Mouse (Mus musculus): ENCODE measurements at regions not wholly inside any gene's neighbourhood (a gene's known extent, or its start where the extent isn't known, plus 50 kb on each side); places are given as distances from the start of the nearest gene placed in this dataset.
A peak's percentile ranks its signal among the peaks of the same experiment; 100 is the strongest.

GRCm38 (mm10) chr16:66168289-66168688, 353.2 kb downstream of the Vgll3 start:
- Histone ChIP-seq H3K27ac (no peak overlapping the region), H3K27me3 (ENCODE audit: insufficient read depth, low read length) (no peaks in the 10 kb centered on the region), H3K4me3 (replicated peaks; ENCODE audit: low read depth, low read length) (no peak overlapping the region), H3K9me3 (replicated peaks; ENCODE audit: low read length) (no peaks in the 10 kb centered on the region), H3K36me3 (ENCODE audit: insufficient read depth, low read length) (no peaks in the 10 kb centered on the region), H3K9ac (ENCODE audit: low read depth, low read length) (no peak overlapping the region), H3K4me1 (replicated peaks; ENCODE audit: insufficient read depth, low read length) (no peaks in the 10 kb centered on the region), H3K4me2 (ENCODE audit: low read length) (no peak overlapping the region)
- DNase-seq (ENCODE audit: low spot score) (no peak), ATAC-seq (replicated peaks; ENCODE audit: low FRiP score, low read depth) (no peak)
- WGBS, result 71% methylated on average over 2 of the region's 2 CpGs
- no peak for TF ChIP-seq CTCF (IDR thresholded peaks at IDR 0.05; ENCODE audit: low read depth)

DNA sequence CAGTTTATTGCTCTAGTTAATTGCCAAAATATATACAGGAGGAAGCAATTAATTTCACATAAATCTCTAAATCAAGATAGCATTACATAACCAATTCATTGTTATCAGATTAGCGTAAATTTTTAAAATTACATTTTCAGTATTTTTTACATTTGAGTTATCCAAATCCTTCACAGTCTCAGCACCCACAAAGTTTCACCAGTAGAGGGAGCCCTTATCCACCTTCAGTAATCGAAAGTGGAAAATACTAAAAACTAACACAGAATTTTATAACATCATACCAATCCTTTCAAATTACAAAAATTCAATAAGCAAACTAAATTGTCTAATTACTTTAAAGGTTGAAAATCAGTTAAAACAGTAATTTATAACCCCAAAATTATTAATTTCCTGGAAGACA, 375.7 kb downstream of the Vgll3 start:
- no peaks in the 10 kb centered on the region for H3K36me3 ChIP-seq (ENCODE audit: insufficient read depth, low read length)
- no peaks in the 10 kb centered on the region for H3K4me1 ChIP-seq (replicated peaks; ENCODE audit: insufficient read depth, low read length)
- H3K27ac ChIP-seq, result no peak overlapping the region
- no peak overlapping the region for H3K4me2 ChIP-seq (ENCODE audit: low read length)
- WGBS, result 25% methylated on average over 2 of the region's 2 CpGs
- no peaks in the 10 kb centered on the region for H3K9me3 ChIP-seq (replicated peaks; ENCODE audit: low read length)
- H3K4me3 ChIP-seq (replicated peaks; ENCODE audit: low read depth, low read length), result no peak overlapping the region
- peak; percentile 78 for TF ChIP-seq CTCF (IDR thresholded peaks at IDR 0.05; ENCODE audit: low read depth)
- H3K27me3 ChIP-seq (ENCODE audit: insufficient read depth, low read length), result no peaks in the 10 kb centered on the region
- no peak overlapping the region for H3K9ac ChIP-seq (ENCODE audit: low read depth, low read length)
- DNase-seq (ENCODE audit: low spot score) (peak; percentile 59), ATAC-seq (replicated peaks; ENCODE audit: low FRiP score, low read depth) (no peak)

DNA sequence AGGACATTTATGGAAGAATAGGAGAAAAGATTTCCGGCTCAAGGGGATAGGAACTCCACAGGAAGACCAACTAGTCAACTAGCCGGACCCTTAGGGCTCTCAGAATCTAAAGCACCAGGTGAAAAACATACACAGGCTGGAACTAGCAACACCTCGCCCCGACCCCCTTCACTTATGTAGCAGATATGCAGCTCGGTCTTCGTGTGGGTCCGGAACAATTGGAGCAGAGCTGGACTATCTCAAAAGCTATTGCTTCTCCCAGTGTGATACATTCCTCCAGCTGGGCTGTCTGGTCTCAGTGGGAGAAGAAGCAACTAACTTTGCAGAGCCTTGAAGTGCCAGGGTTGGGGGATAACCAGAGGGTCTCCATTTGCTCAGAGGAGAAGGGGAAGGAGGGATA, 386.3 kb downstream of the Vgll3 start:
- DNase-seq (ENCODE audit: low spot score) (no peak), ATAC-seq (replicated peaks; ENCODE audit: low FRiP score, low read depth) (no peak)
- no peak overlapping the region for H3K9ac ChIP-seq (ENCODE audit: low read depth, low read length)
- TF ChIP-seq CTCF (IDR thresholded peaks at IDR 0.05; ENCODE audit: low read depth), result no peak
- 89% methylated on average over 7 of the region's 7 CpGs for WGBS
- no peaks in the 10 kb centered on the region for H3K9me3 ChIP-seq (replicated peaks; ENCODE audit: low read length)
- no peak overlapping the region for H3K27ac ChIP-seq
- no peaks in the 10 kb centered on the region for H3K27me3 ChIP-seq (ENCODE audit: insufficient read depth, low read length)
- no peak overlapping the region for H3K4me2 ChIP-seq (ENCODE audit: low read length)
- no peaks in the 10 kb centered on the region for H3K36me3 ChIP-seq (ENCODE audit: insufficient read depth, low read length)
- H3K4me1 ChIP-seq (replicated peaks; ENCODE audit: insufficient read depth, low read length), result no peaks in the 10 kb centered on the region
- no peak overlapping the region for H3K4me3 ChIP-seq (replicated peaks; ENCODE audit: low read depth, low read length)

All from kidney, postnatal 0 days (tissue).